Mouse (Mus musculus): ENCODE results near the gene Map7d1.
"Not testable (repeated sequence)": the region's sequence is repeated elsewhere in the genome, so short reads cannot be mapped to it uniquely, and the experiment has no call there.

Gene Map7d1

DNA sequence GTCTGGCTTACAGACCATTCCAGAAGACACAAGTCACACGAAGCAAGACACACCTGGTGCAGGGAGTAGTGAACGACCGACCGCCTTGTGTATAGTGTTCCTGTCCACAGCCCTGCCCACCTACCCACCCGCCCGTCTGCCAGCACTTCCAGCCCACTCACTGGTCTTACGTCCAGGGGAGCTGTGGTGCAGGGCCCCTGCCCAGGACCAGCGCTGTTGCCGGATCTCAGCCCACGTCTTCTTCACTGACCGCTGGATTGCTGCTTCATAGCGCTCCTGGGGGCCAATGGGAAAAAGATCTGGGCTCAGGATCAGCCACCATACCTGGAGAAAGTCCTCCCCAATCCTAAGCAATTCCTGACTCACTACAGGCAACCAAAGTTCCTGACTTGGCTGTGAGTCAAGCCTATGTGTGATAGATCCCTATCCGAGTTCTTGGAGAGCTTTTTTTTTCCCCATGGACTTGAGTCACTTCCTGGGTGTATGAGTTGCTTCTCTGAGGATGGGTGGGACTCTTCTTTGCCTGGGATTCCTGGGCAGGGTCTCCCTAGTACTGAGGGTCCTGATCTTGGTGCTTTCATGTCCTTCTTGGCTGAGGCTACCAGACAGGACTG, 16.2 kb downstream of the Map7d1 start:
- peak; percentile 90 for DNase-seq

DNA sequence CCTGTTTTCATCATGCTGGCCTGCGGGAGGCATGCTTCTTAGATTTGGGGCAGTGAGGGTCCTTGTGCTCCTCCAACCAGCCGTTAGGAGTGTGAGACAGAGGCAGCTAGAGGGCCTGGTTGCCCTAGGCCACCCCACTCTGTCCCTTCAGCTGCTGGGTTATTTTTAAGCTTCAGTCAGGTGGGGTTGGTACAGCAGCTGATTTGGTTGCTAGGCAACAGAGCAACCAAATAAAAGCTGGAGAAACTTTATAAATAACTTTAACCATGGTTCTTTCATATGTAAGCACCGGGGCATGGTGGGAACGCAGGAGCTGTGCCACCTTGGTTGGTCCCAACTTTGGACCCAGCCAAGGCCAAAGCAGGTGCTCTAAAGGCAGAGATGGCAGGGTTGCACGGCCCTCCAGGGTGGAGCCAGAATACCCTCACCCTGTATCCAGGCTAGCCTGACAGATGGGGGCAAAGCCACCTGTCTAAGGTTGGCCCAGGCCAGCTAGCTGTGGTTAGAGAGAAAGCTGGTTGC, 18.4 kb downstream of the Map7d1 start:
- DNase-seq: peak; percentile 98

DNA sequence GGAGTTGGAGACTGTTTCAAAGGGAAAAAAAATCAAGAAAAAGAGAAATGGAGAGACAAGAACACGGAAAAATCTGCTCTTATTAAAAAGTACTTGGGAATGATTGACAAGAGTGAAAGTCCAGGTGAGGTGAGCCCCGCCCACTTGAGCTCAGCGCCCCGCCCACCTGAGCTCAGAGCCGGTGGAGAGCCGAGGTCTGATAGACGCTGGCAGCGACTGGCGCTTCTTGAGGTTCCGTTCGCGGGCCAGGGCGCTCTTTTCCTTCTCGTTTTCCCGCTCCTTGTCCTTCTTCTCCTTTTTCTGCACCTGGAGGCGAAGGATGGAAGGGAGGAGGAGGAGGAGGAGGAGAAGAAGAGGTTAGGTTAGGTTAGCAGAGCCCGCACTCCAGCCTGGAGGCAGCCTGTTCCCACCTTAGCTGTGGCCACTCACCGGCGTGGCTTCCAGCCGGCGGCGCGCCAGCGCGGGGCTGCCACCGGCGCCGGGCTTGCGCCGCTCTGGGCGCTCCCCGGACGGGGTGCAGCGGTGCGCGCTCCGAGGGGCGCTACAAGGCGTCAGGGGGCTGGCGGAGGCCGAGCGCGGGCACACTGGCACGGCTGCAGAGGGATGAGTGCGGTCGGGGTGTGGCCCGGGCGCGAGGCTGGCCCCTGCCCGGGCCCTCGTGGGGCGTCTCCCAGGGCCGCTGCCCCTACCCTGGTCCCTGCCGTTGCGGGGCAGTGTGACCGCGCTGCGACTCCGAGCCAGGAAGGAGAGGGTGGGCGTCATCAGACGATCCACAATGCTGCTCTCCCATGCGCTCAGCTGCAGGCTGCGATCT, 19.5 kb downstream of the Map7d1 start:
- peak; percentile 90 for DNase-seq

DNA sequence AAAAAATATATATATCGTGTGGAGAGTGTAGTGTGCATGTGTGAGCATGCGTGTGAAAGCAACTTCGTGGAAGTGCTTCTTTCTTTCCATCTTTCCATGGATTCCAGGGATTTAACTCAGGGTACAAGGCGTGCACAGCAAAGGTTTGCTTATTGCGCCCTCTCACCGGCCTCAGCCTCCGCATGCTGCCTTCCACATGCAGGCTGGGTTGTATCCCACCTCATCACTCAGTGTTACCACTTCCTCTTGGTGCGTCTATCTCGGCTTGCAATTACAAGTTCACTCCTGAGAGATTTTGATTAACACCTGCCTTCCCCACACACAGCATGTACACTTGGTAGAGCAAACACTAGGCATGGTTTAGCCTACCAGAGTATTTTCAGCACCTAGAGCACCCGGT, 21.0 kb downstream of the Map7d1 start:
- DNase-seq: no peak

GRCm38 (mm10) chr4:126234496-126235175, 21.5 kb downstream of the Map7d1 start:
- peak; percentile 96 for DNase-seq

DNA sequence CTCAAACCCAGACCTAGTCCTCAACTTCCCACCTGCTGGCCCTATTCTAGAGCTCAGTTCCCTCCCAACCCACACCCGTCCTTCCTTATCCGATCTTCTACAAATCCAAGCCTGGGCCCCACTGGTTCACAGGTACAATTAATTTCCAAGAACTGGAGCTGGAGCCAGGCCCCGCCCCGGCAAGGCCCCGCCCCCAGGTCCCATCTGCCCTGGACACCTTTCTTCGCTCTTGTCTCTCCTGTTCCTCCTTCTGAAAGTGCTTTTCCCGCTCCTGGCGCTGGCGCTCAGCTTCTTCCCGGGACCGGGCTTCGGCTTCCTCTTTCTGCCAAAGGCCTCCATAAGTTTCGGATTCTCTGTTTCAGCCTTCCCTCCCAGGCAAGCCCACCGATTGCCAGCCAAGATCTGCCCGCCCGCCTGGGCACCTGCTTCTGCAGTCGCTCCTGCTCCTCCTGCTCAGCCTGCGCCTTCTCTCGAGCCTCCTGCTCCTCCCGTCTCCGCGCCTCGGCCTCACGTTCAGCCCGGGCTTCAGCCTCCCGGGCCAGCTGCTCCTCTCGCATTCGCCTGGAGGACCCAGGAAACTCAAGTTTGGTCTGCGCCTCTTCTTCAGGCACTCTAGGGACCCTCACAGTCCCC, 22.4 kb downstream of the Map7d1 start:
- DNase-seq: no peak

GRCm38 (mm10) chr4:126229900-126230299, 26.2 kb downstream of the Map7d1 start:
- DNase-seq: peak; percentile 90

DNA sequence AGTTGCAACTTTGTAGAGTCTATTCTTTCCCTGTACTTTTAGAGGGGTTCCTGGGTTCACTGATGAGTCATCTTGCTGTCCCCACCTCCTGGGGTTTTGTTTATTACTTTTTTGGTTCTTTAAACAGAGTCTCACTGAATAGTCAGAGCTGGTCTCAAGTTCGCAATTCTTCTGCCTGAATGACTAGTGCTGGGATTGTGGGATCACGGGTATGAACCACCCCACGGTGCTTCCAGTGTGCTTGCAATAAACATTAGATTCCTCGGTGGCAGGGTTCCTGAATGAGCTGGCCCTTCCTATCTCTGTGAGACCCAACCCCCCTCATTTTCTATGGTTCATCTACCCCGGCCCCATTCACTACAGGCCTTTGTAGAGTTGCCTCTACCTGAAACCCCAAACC, 28.0 kb downstream of the Map7d1 start:
- peak; percentile 90 for DNase-seq

DNA sequence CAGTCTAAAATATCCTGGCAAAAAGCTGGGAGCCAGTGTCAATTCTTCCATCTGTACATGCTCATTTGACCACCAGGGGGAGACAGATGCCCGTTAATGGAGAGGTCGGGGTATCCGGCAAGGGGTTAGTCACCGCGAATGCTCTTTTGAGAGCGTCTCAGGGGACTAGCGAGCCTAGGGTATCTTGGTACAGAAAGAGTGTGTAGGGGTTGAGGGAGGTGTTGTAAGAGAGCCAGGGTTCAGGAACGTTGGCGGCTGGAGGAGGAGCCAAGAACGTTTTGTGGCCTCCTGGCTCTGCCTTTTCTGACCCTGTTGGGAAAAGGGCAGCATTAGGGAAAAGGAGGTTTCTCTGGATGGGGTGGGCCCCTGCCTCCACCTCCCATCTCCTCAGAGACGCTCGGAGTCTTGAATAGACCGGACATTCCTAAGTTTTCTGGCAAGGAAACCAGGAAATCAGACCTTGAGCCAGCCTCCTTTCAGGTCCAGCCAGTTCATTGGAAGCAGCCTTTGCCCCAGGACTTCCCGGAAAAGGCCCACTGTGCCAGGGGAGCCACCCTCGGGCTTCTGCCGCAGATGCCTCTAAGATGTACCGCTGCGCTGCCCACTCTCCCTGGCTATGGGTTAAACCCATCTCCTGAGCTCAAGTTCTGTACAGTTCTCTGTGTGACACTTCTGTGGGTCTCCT, 28.9 kb downstream of the Map7d1 start:
- DNase-seq: peak; percentile 99

DNA sequence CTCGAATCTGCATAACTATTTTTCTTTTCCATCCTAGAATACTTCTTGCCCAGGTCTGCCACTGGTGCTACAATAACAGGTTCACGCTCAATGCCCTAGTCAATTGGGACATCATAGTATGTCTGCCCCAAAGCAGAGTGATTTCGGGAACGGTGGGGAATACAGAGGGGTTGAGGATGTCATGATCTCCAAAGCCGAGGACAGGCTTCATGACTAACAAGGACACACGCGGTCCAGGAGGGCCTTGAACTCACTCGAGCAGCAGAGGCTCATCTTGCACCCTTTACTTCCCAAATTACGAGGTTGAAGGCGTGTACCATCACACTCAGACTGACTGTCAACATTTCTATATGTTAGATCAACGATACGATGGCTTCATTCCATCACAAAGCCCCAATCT, 29.5 kb downstream of the Map7d1 start:
- DNase-seq: peak; percentile 90

GRCm38 (mm10) chr4:126222631-126223030, 33.5 kb downstream of the Map7d1 start:
- DNase-seq: no peak

- DNase-seq: no peak
Observed at GRCm38 (mm10) chr4:126220045-126220444, 36.1 kb downstream of the Map7d1 start.

DNA sequence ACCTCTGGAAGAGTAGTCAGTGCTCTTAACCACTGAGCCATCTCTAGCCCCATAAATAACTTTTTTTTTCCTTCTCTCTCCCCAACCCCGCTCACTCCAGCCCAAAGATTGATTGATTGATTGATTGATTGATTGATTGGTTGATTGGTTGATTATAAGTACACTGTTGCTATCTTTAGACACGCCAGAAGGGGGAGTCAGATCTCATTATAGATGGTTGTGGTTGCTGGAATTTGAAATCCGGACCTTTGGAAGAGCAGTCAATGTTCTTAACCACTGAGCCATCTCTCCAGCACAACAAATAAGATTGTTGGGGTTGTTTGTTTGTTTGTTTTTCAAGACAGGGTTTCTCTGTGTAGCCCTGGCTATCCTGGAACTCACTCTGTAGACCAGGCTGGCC, 36.6 kb downstream of the Map7d1 start:
- not testable (repeated sequence) for DNase-seq

DNA sequence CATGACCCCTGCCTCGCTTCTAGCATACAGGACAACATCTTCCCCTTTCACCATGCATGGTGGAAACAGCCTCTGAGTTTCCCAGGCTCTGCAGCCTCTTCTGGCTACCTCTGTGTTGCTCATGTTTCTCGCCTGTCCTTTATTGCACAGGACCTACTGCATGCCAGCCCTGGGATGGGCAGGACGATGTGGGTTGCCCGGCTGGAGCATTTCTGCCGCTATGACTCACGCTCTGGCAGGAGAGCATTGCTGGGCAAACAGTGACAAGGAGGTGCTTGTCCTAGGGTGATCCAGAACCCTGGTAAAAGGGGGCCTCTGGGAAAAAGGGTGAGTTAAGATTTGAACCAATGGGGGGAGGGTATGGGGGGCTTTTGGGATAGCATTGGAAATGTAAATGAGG, 38.4 kb downstream of the Map7d1 start:
- DNase-seq: no peak

DNA sequence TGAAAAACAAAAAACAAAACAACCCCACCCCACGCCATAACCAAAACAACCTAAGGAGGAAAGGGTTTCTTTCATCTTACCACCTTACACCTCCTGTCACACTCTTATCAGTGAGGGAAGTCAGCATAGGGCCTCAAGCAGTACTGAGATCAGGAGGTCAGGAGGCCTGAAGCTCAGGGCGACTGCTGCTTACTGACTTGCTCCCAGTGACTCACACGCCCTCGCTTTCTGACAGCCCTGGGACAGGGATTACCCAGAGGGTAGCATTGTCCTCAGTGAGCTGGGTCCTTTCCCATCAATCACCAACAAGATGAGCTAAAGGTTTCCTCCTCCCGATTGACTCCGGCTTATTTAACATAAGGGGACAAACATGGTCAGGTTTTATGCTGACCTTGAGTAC, 49.1 kb downstream of the Map7d1 start:
- DNase-seq: no peak

GRCm38 (mm10) chr4:126205386-126205785, 50.8 kb downstream of the Map7d1 start:
- no peak for DNase-seq

DNA sequence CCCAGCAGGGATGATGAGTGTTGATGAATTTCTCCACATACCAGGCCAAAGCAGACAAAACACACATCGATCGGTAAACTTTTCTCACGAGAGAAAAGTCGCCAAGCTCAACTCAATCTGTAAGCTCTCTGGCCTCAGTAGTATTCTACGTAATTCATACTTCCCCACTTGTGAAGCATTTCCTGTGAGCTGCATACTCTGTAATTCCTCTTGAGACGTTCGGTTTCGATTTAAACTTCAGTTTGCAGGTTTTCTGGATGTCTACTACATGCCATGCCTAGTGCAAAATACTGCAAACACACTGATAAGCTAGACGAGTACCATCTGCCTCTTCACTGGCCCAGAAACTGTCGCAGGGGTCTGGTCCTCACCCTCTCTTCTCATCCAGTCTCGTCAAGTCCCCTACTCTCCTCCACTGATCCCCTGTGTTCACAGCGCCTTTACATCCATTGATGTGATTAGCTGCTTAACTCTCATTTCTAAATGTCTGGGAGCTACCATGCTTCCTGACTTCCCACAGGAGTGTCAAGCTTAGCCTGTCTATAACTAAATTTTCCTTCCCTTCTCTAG, 51.4 kb downstream of the Map7d1 start:
- DNase-seq: peak; percentile 93

DNA sequence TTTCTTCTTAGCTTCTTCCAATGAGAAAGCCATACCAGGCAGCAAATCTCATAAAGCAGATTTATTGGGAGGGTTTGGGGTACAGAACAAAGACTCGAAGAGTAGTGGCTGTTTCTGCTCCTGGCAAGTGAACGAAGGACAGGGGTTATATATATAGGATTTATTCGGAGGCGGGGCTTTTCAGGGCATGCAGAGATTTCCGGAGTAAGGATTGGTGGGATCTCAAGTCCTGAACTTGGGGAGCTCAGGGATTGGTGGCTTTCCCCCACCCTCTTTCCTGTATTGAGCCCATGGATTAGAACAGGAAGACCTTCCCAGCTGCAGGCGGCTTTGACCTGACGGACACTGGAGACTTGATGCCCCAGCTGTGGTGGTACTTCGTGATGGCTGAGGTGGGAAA, 52.1 kb downstream of the Map7d1 start:
- DNase-seq: peak; percentile 88

- DNase-seq: peak; percentile 90
Observed at GRCm38 (mm10) chr4:126203336-126203895, 52.7 kb downstream of the Map7d1 start.

DNA sequence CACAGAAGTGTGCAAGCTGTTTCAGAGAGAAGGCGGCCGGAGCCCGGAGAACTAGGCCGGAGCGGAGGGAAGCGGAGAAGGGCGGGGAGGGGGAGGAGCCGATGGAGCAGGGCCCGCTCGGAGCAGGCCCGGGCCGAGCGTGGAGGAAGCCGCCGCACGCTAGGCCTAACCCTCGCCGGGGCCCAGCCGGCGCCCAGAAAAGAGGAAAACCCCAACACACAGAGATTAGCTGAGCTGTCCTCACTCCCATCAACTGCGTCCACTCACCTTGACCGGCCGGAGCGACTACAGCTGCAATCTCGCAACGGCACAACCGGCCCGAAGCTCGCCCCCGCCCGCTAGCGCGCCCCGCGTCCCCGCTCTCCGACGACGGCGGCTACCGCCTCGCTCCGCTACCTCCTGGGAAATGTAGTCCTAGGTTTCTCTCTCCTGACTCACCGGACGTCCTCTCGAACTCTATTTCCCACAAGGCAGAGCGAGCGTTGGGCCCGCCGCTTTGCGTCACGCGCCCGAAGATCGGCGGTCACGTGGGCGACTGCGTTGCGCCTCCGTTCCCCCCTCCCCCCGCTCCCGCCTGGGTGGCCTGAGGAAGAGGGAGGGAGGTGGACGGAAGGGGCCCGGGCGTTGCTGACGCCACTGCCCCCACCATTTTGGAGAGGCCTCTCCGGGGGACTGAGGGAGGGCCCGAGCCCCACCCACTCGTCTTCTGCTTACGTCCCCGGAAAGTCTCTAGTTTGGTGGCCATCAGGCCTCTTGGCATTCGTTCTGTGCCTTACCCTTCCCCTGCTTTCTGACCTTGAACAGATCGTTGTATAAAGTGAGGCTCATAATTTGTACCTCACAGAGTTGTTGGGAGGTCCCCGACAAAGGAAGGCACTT, 53.6 kb downstream of the Map7d1 start, which contains the start of gene Thrap3:
TSS of gene Thrap3 (minus strand) at position 458 of the 879 bp plus-strand sequence.
- peak; percentile 100 for DNase-seq

All from heart, adult 11 months (tissue).